Mouse (Mus musculus) midbrain, postnatal 0 days (tissue): ENCODE data around the gene Znrf4. TPM values are rescaled to one million over a fixed set of nuclear protein-coding genes. Genes with fewer than 3 reads are reported as not detected.
A peak's percentile ranks its signal among the peaks of the same experiment; 100 is the strongest.

ENCODE experiments used
- ATAC-seq: fragments of 200-750 bp; cut with Nextera tagmentation; 2 replicates; pipeline ENCODE4 v1.8.0; 2017; ENCODE audit warnings: moderate number of reproducible peaks, mild to moderate bottlenecking, moderate TSS enrichment, moderate library complexity; ENCODE audit not compliant: low FRiP score
- DNase-seq: peaks from one replicate; pipeline ENCODE4 v3.0.0-alpha.2; 2015; ENCODE audit warnings: low spot score
- H3K27ac ChIP-seq: fragments of 300-500 bp; sonication (generic); 2 replicates; pipeline ENCODE4 v1.5.1; 2014; ENCODE audit warnings: low read depth, mild to moderate bottlenecking, low read length, mixed read lengths
- H3K27me3 ChIP-seq: fragments of 300-500 bp; sonication (generic); 2 replicates; pipeline ENCODE4 v1.6.1; 2014; ENCODE audit warnings: low read length, control low read depth, mixed read lengths; ENCODE audit not compliant: insufficient read depth
- H3K36me3 ChIP-seq: fragments of 300-500 bp; sonication (generic); 2 replicates; pipeline ENCODE4 v1.6.1; 2014; ENCODE audit warnings: low read length, control low read depth, mixed read lengths; ENCODE audit not compliant: insufficient read depth
- H3K4me1 ChIP-seq: fragments of 300-500 bp; sonication (generic); 2 replicates; pipeline ENCODE4 v1.6.1; 2014; ENCODE audit warnings: mild to moderate bottlenecking, control low read depth, antibody characterized with exemption, low read length, mixed read lengths; ENCODE audit not compliant: insufficient read depth
- H3K4me2 ChIP-seq: fragments of 300-500 bp; sonication (generic); 2 replicates; pipeline ENCODE4 v1.6.1; 2014; ENCODE audit warnings: low read depth, mild to moderate bottlenecking, low read length, mixed read lengths; ENCODE audit not compliant: poor library complexity, severe bottlenecking
- H3K4me3 ChIP-seq: fragments of 300-500 bp; sonication (generic); 2 replicates; pipeline ENCODE4 v1.5.1; 2014; ENCODE audit warnings: low read depth, mild to moderate bottlenecking, low read length, moderate library complexity
- H3K9ac ChIP-seq: fragments of 300-500 bp; sonication (generic); replicated peaks from 2 replicates; pipeline ENCODE4 v1.6.1; 2014; ENCODE audit warnings: mild to moderate bottlenecking, low read length, moderate library complexity, mixed read lengths; ENCODE audit not compliant: poor library complexity, severe bottlenecking
- H3K9me3 ChIP-seq: fragments of 300-500 bp; sonication (generic); 2 replicates; pipeline ENCODE4 v1.6.1; 2016; ENCODE audit warnings: low read length, control low read depth
- CTCF ChIP-seq: IDR thresholded peaks from 2 replicates; pipeline ENCODE4 v1.5.1; 2016; ENCODE audit warnings: antibody characterized with exemption, mild to moderate bottlenecking
- WGBS: fragments of 180-500 bp; shearing (Covaris S2); extraction: QIAGEN DNeasy Blood & Tissue Kit; methylation state at CpG from one replicate; pipeline ENCODE4 v1.1.7; 2014; 5-methylcytosine and 5-hydroxymethylcytosine counted together
- polyA plus RNA-seq: library from polyadenylated mRNA; unstranded; fragments of >200 nt; fragmentation: Nextera tagmentation; extraction: Ambion mirVana; gene quantifications from 2 replicates; pipeline ENCODE4 v1.2.1, GENCODE M21; 2015
- total RNA-seq: library from RNA; depleted of rRNA; stranded (reverse); fragments of >200 nt; gene quantifications from 2 replicates; pipeline ENCODE4 v1.2.3, GENCODE M21; 2014

Znrf4 gene
- total and polyA plus RNA-seq, 2 experiments from 2014 or later, result not detected

GRCm38 (mm10) chr17:56474831-56475581 lies 37.2 kb downstream of the Znrf4 start:
- Histone ChIP-seq H3K4me1 (peaks cover 11% of the 10 kb centered on the region), H3K27me3 (no peaks in the 10 kb centered on the region), H3K4me3 (peak overlapping the region; percentile 70), H3K9ac (peak overlapping the region; percentile 99), H3K27ac (peak overlapping the region; percentile 92), H3K36me3 (no peaks in the 10 kb centered on the region), H3K9me3 (no peaks in the 10 kb centered on the region), H3K4me2 (peak overlapping the region; percentile 97)
- peak; percentile 11; the same call in 1 of the 2 replicates for ATAC-seq
- DNase-seq, result peak; percentile 89
- WGBS, result under 1% methylated on average over 24 of the region's 24 CpGs
- no peak for TF ChIP-seq CTCF

- ATAC-seq (no peak), DNase-seq (no peak)
- Histone ChIP-seq H3K4me2 (peak overlapping the region; percentile 97), H3K27me3 (no peaks in the 10 kb centered on the region), H3K4me1 (peaks cover 15% of the 10 kb centered on the region), H3K9ac (peak overlapping the region; percentile 99), H3K9me3 (no peaks in the 10 kb centered on the region), H3K36me3 (no peaks in the 10 kb centered on the region), H3K4me3 (peak overlapping the region; percentile 70), H3K27ac (peak overlapping the region; percentile 92)
- TF ChIP-seq CTCF, result no peak
- 1% methylated on average over 32 of the region's 32 CpGs for WGBS
Measured at GRCm38 (mm10) chr17:56474311-56474830, 37.9 kb downstream of the Znrf4 start.

GRCm38 (mm10) chr17:56473611-56473905 lies 38.7 kb downstream of the Znrf4 start:
- 2% methylated on average over 10 of the region's 11 CpGs for WGBS
- DNase-seq (no peak), ATAC-seq (no peak)
- peaks cover 19% of the 10 kb centered on the region for H3K4me1 ChIP-seq
- peak overlapping the region; percentile 92; the same call in 1 of the 2 replicates for H3K27ac ChIP-seq
- H3K27me3 ChIP-seq, result no peaks in the 10 kb centered on the region
- peak overlapping the region; percentile 70 for H3K4me3 ChIP-seq
- TF ChIP-seq CTCF, result no peak
- H3K9me3 ChIP-seq, result no peaks in the 10 kb centered on the region
- H3K4me2 ChIP-seq, result peak overlapping the region; percentile 97
- no peaks in the 10 kb centered on the region; the same call in 1 of the 2 replicates for H3K36me3 ChIP-seq
- peak overlapping the region; percentile 99 for H3K9ac ChIP-seq

- WGBS, result 2% methylated on average over 47 of the region's 50 CpGs
- Histone ChIP-seq H3K4me3 (peak overlapping the region; percentile 70), H3K4me1 (peaks cover 23% of the 10 kb centered on the region), H3K9me3 (no peaks in the 10 kb centered on the region), H3K27me3 (no peaks in the 10 kb centered on the region), H3K4me2 (peak overlapping the region; percentile 97), H3K36me3 (no peaks in the 10 kb centered on the region; the same call in 1 of the 2 replicates), H3K9ac (peak overlapping the region; percentile 99), H3K27ac (0 out of 2 replicates have a peak overlapping the region, but pooled peaks have one; percentile 43)
- DNase-seq (peak; percentile 73), ATAC-seq (no peak; the same call in 1 of the 2 replicates)
- TF ChIP-seq CTCF, result peak; percentile 68
Measured at GRCm38 (mm10) chr17:56472733-56473610, 39.3 kb downstream of the Znrf4 start.

GRCm38 (mm10) chr17:56472121-56472520 lies 40.1 kb downstream of the Znrf4 start:
- Histone ChIP-seq H3K36me3 (no peaks in the 10 kb centered on the region; the same call in 1 of the 2 replicates), H3K4me2 (peak overlapping the region; percentile 97), H3K9me3 (no peaks in the 10 kb centered on the region), H3K9ac (peak overlapping the region; percentile 99; the same call in 1 of the 2 replicates), H3K4me3 (peak overlapping the region; percentile 70), H3K4me1 (peaks cover 28% of the 10 kb centered on the region), H3K27me3 (no peaks in the 10 kb centered on the region), H3K27ac (0 out of 2 replicates have a peak overlapping the region, but pooled peaks have one; percentile 18)
- no peak for DNase-seq
- no peak for ATAC-seq
- WGBS, result 16% methylated on average over 16 of the region's 16 CpGs
- TF ChIP-seq CTCF, result no peak
